Mouse (Mus musculus) Patski (cell line): Measurements from ENCODE around the gene Traip. TPM values are rescaled to one million over a fixed set of nuclear protein-coding genes. Genes with fewer than 3 reads are reported as not detected.

Experiments
- ATAC-seq: fragments of 100-300 bp; one replicate; pipeline ENCODE4 v1.8.0; 2021
- CTCF ChIA-PET: fragments of 350-600 bp; sonication (Branson Sonifier 250); formaldehyde crosslinking; loops from one replicate; lab custom pipeline; 2022; ENCODE audit warnings: inconsistent platforms; lab: Charles Lee
- POLR2A ChIA-PET: fragments of 350-600 bp; sonication (Branson Sonifier 250); formaldehyde crosslinking; loops from one replicate; lab custom pipeline; 2022; ENCODE audit warnings: antibody characterized with exemption, inconsistent platforms; lab: Charles Lee
- DNase-seq: peaks from one replicate; pipeline ENCODE4 v3.0.0-alpha.2; 2011; ENCODE audit warnings: low read depth, low spot score
- H3K27me3 ChIP-seq: fragments of 371-371 bp; one replicate; pipeline ENCODE4 v1.5.1; 2021
- CTCF ChIP-seq: fragments of 100-300 bp; IDR thresholded peaks from one replicate; pipeline ENCODE4 v1.5.1; 2021
- in situ Hi-C: fragments of 300-500 bp; cut with MboI; formaldehyde crosslinking; loops from 3 replicates; pipeline ENCODE4 v1.11.1; 2018; ENCODE audit warnings: low pct_unique_long_range_greater_than_20kb, mixed read lengths
- polyA plus RNA-seq: library from polyadenylated mRNA; unstranded; gene quantifications from one replicate; pipeline ENCODE4 v1.2.3, GENCODE M21; 2021

Gene Traip
- polyA plus RNA-seq, 1 experiment from 2014 or later: 7.3 TPM

GRCm38 (mm10) chr9:107981684-107982605, 32.0 kb downstream of the Traip start:
- ATAC-seq (no peak), DNase-seq (no peak)
- no peak for TF ChIP-seq CTCF
- ChIA-PET CTCF (interaction anchor here (1.2 to 1.5 kb wide), 2 partner anchors 8 to 77 kb away, joined by 3 to 5 read pairs; no protein-coding TSS in a partner anchor), POLR2A (interaction anchor here (1.2 to 1.6 kb wide), 2 partner anchors 17 to 19 kb away, joined by 3 to 4 read pairs; no protein-coding TSS in a partner anchor)
- in situ Hi-C loops: no loop called here
- no peaks in the 10 kb centered on the region for H3K27me3 ChIP-seq

GRCm38 (mm10) chr9:107982681-107983346, 32.9 kb downstream of the Traip start, which contains the start of gene Gm20661:
Gm20661 (plus strand) TSS chr9:107983058.
- DNase-seq (no peak), ATAC-seq (no peak)
- in situ Hi-C loops: no loop called here
- ChIA-PET CTCF (interaction anchor here (1.0 to 1.2 kb wide), 2 partner anchors 8 to 19 kb away, joined by 3 read pairs; no protein-coding TSS in a partner anchor), POLR2A (interaction anchor here (1.6 kb wide), 1 partner anchor 20 kb away, joined by 4 read pairs; no protein-coding TSS in a partner anchor)
- TF ChIP-seq CTCF: no peak
- H3K27me3 ChIP-seq: no peaks in the 10 kb centered on the region

GRCm38 (mm10) chr9:107983421-107983890, 33.5 kb downstream of the Traip start:
- in situ Hi-C loops: no loop called here
- TF ChIP-seq CTCF: no peak

GRCm38 (mm10) chr9:107984052-107984753, 34.3 kb downstream of the Traip start:
- H3K27me3 ChIP-seq: no peaks in the 10 kb centered on the region
- POLR2A ChIA-PET: interaction anchor here (0.6 to 1.0 kb wide), 2 partner anchors 9 to 10 kb away, joined by 3 to 9 read pairs; partner anchors contain the start of gene Uba7
- no peak for DNase-seq
- no peak for ATAC-seq
- TF ChIP-seq CTCF: no peak
- CTCF ChIA-PET: no interaction called here
- in situ Hi-C loops: no loop called here

More at GRCm38 (mm10) chr9:107983421-107983890, 33.5 kb downstream of the Traip start:
- no peak for DNase-seq
- no peak for ATAC-seq
- ChIA-PET CTCF (interaction anchor here (1.0 to 1.2 kb wide), 2 partner anchors 9 to 20 kb away, joined by 3 read pairs; no protein-coding TSS in a partner anchor), POLR2A (interaction anchor here (1.0 kb wide), 1 partner anchor 8 kb away, joined by 3 read pairs; the partner anchor contains the start of gene Uba7)
- H3K27me3 ChIP-seq: no peaks in the 10 kb centered on the region

- POLR2A ChIA-PET: no interaction called here
- TF ChIP-seq CTCF: no peak
- in situ Hi-C loops: no loop called here
- no peak for DNase-seq
- CTCF ChIA-PET: no interaction called here
- no peaks in the 10 kb centered on the region for H3K27me3 ChIP-seq
- ATAC-seq: no peak
Measured at GRCm38 (mm10) chr9:107984754-107985055, 34.8 kb downstream of the Traip start.

DNA sequence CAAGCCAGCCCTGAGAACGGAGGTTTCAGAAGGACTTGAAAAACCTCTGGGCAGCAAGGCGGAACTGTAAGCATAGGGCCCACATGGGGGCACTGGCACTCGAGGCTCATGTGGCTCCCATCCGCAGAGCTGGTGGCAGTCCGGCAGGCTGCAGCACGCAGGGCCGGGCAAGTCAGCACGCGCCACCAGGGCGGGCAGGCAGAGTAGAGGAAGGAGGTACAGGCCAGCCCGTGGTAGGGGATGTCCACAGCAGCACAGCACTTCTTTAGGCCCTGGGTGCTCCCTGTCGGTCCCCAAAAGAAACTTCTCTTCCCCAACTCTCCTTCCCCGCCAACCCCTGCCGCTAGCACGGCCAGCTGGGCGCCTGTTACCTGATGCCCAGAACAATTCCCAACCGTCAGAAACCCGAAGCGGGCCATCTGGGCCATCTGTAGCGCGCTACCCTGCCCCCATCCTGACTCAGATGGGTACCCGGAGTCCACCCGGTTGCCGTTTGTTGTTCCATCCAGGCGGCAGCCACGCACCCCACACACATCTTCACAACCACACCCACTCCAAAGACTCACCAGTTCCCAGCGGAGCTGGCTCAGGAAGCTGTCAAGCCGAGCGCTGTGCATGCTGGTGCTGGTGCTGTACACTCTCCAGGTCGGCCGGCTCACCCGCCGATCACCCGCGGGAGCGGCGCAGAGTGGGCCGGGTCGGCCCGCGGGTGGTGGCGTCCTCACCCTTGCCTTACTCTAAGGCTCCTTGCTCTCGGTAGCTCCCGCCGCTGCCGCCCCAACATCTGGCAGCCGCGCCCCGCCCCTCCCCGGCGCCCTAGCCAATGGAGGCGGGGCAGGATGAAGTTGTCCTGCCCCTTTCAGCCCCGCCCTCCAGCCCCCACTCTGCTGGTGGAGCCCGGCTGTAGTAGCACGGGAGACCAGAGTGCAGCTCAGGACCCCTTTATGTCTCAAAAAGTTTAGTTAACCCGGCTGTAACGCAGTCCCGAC, 35.5 kb downstream of the Traip start, which contains the start of gene Inka1:
TSS of gene Inka1 (minus strand) at position 749 of the 989 bp plus-strand sequence.
- in situ Hi-C loops: no loop called here
- ChIA-PET CTCF (interaction anchor here (1.2 kb wide), 1 partner anchor 10 kb away, joined by 3 read pairs; the partner anchor contains the start of gene Uba7), POLR2A (interaction anchor here (1.2 kb wide), 1 partner anchor 9 kb away, joined by 3 read pairs; no protein-coding TSS in a partner anchor)
- H3K27me3 ChIP-seq: no peaks in the 10 kb centered on the region
- no peak for TF ChIP-seq CTCF
- ATAC-seq (peak; percentile 78), DNase-seq (no peak)

DNA sequence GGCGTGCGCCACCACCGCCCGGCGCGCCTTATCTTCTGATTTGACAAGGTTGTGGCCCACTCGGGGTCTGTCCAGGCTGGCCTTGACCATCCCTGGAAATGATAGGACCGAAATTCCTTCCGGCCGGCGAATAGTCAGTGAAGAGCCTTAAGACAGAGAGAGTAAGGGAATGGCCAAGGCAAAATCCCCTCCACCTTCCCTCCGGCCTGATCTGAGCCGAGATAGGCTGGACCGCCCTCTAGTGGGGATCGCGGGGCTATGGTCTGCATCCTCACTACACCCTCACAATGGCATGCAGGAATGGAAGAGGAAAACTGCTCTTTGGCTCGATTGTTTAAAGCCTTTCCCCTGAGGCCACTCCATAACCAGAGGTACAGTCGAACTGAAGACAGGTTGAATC, 36.4 kb downstream of the Traip start:
- ChIA-PET CTCF (interaction anchor here (1.2 to 1.5 kb wide), 2 partner anchors 10 to 11 kb away, joined by 3 to 5 read pairs; partner anchors contain the start of gene Uba7), POLR2A (interaction anchor here (1.0 to 1.2 kb wide), 2 partner anchors 10 to 12 kb away, joined by 3 read pairs; no protein-coding TSS in a partner anchor)
- ATAC-seq (peak; percentile 69), DNase-seq (no peak)
- TF ChIP-seq CTCF: no peak
- no peaks in the 10 kb centered on the region for H3K27me3 ChIP-seq
- in situ Hi-C loops: no loop called here

- ATAC-seq (no peak), DNase-seq (no peak)
- H3K27me3 ChIP-seq: no peaks in the 10 kb centered on the region
- ChIA-PET POLR2A (interaction anchor here (0.7 kb wide), 2 partner anchors 16 to 91 kb away, joined by 3 read pairs; no protein-coding TSS in a partner anchor), CTCF (interaction anchor here (1.0 to 1.9 kb wide), 5 partner anchors 12 to 84 kb away, joined by 3 to 9 read pairs (median 4); no protein-coding TSS in a partner anchor)
- in situ Hi-C loops: no loop called here
- no peak for TF ChIP-seq CTCF
Measured at GRCm38 (mm10) chr9:107987950-107988349, 38.0 kb downstream of the Traip start.
